Mouse (Mus musculus): ENCODE data around the gene Kcnip1. TPM values are rescaled to one million over a fixed set of nuclear protein-coding genes. Genes with fewer than 3 reads are reported as not detected.

The Kcnip1 gene
- polyA plus RNA-seq, 1 experiment from 2014 or later: 61.8 TPM

GRCm38 (mm10) chr11:33873071-33873781, 119.7 kb downstream of the Kcnip1 start:
- H3K9ac ChIP-seq (replicated peaks; ENCODE audit: low read depth, low read length): no peak overlapping the region
- H3K36me3 ChIP-seq (ENCODE audit: control insufficient read depth, insufficient read depth): no peaks in the 10 kb centered on the region
- H3K27me3 ChIP-seq (replicated peaks; ENCODE audit: control insufficient read depth, insufficient read depth, low read length): no peaks in the 10 kb centered on the region
- no peak overlapping the region for H3K27ac ChIP-seq (ENCODE audit: low read length)
- H3K4me1 ChIP-seq (replicated peaks; ENCODE audit: control insufficient read depth, insufficient read depth, low read length): peaks cover 6% of the 10 kb centered on the region
- H3K4me2 ChIP-seq (ENCODE audit: low read length): no peak overlapping the region
- no peak overlapping the region for H3K4me3 ChIP-seq (replicated peaks; ENCODE audit: low read length)
- WGBS: 61% methylated on average over 10 of the region's 10 CpGs
- H3K9me3 ChIP-seq (ENCODE audit: control insufficient read depth, low read length): peaks cover 6% of the 10 kb centered on the region; the same call in 1 of the 2 replicates
- peak; percentile 54; the same call in 1 of the 2 replicates for ATAC-seq

GRCm38 (mm10) chr11:33872716-33873048, 120.3 kb downstream of the Kcnip1 start:
- no peak for ATAC-seq
- Histone ChIP-seq H3K27me3 (replicated peaks; ENCODE audit: control insufficient read depth, insufficient read depth, low read length) (no peaks in the 10 kb centered on the region), H3K27ac (ENCODE audit: low read length) (no peak overlapping the region), H3K9ac (replicated peaks; ENCODE audit: low read depth, low read length) (no peak overlapping the region), H3K9me3 (ENCODE audit: control insufficient read depth, low read length) (peaks cover 6% of the 10 kb centered on the region; the same call in 1 of the 2 replicates), H3K36me3 (ENCODE audit: control insufficient read depth, insufficient read depth) (no peaks in the 10 kb centered on the region), H3K4me3 (replicated peaks; ENCODE audit: low read length) (no peak overlapping the region), H3K4me2 (ENCODE audit: low read length) (no peak overlapping the region), H3K4me1 (replicated peaks; ENCODE audit: control insufficient read depth, insufficient read depth, low read length) (peaks cover 6% of the 10 kb centered on the region)
- WGBS: 71% methylated on average over 2 of the region's 2 CpGs

- Histone ChIP-seq H3K36me3 (ENCODE audit: control insufficient read depth, insufficient read depth) (no peaks in the 10 kb centered on the region), H3K4me2 (ENCODE audit: low read length) (no peak overlapping the region), H3K9me3 (ENCODE audit: control insufficient read depth, low read length) (peaks cover 6% of the 10 kb centered on the region; the same call in 1 of the 2 replicates), H3K27me3 (replicated peaks; ENCODE audit: control insufficient read depth, insufficient read depth, low read length) (no peaks in the 10 kb centered on the region), H3K27ac (ENCODE audit: low read length) (no peak overlapping the region), H3K4me1 (replicated peaks; ENCODE audit: control insufficient read depth, insufficient read depth, low read length) (peaks cover 6% of the 10 kb centered on the region), H3K9ac (replicated peaks; ENCODE audit: low read depth, low read length) (no peak overlapping the region), H3K4me3 (replicated peaks; ENCODE audit: low read length) (no peak overlapping the region)
- 44% methylated on average over 9 of the region's 9 CpGs for WGBS
- no peak for ATAC-seq
Measured at GRCm38 (mm10) chr11:33871998-33872715, 120.8 kb downstream of the Kcnip1 start.

GRCm38 (mm10) chr11:33870246-33870645, 122.7 kb downstream of the Kcnip1 start:
- Histone ChIP-seq H3K27ac (ENCODE audit: low read length) (no peak overlapping the region), H3K4me2 (ENCODE audit: low read length) (no peak overlapping the region), H3K9ac (replicated peaks; ENCODE audit: low read depth, low read length) (no peak overlapping the region), H3K27me3 (replicated peaks; ENCODE audit: control insufficient read depth, insufficient read depth, low read length) (no peaks in the 10 kb centered on the region), H3K4me3 (replicated peaks; ENCODE audit: low read length) (no peak overlapping the region), H3K36me3 (ENCODE audit: control insufficient read depth, insufficient read depth) (no peaks in the 10 kb centered on the region), H3K4me1 (replicated peaks; ENCODE audit: control insufficient read depth, insufficient read depth, low read length) (peaks cover 6% of the 10 kb centered on the region), H3K9me3 (ENCODE audit: control insufficient read depth, low read length) (peaks cover under 1% of the 10 kb centered on the region; the same call in 1 of the 2 replicates)
- 89% methylated on average over 2 of the region's 2 CpGs for whole genome bisulfite sequencing
- ATAC-seq: no peak

- WGBS: 62% methylated on average over 3 of the region's 3 CpGs
Measured at GRCm38 (mm10) chr11:33869559-33869958, 123.4 kb downstream of the Kcnip1 start.

GRCm38 (mm10) chr11:33866775-33867174, 126.2 kb downstream of the Kcnip1 start:
- H3K4me2 ChIP-seq (ENCODE audit: low read length): no peak overlapping the region
- 67% methylated on average over 6 of the region's 6 CpGs for WGBS

More at GRCm38 (mm10) chr11:33869559-33869958, 123.4 kb downstream of the Kcnip1 start:
- H3K9ac ChIP-seq (replicated peaks; ENCODE audit: low read depth, low read length): no peak overlapping the region
- no peak overlapping the region for H3K4me3 ChIP-seq (replicated peaks; ENCODE audit: low read length)
- H3K9me3 ChIP-seq (ENCODE audit: control insufficient read depth, low read length): no peaks in the 10 kb centered on the region
- H3K36me3 ChIP-seq (ENCODE audit: control insufficient read depth, insufficient read depth): no peaks in the 10 kb centered on the region
- no peak for ATAC-seq
- H3K4me2 ChIP-seq (ENCODE audit: low read length): no peak overlapping the region
- H3K4me1 ChIP-seq (replicated peaks; ENCODE audit: control insufficient read depth, insufficient read depth, low read length): peaks cover 6% of the 10 kb centered on the region
- H3K27ac ChIP-seq (ENCODE audit: low read length): no peak overlapping the region
- no peaks in the 10 kb centered on the region for H3K27me3 ChIP-seq (replicated peaks; ENCODE audit: control insufficient read depth, insufficient read depth, low read length)

GRCm38 (mm10) chr11:33864245-33864644, 128.7 kb downstream of the Kcnip1 start:
- no peak overlapping the region for H3K4me2 ChIP-seq (ENCODE audit: low read length)
- H3K9ac ChIP-seq (replicated peaks; ENCODE audit: low read depth, low read length): no peak overlapping the region
- no peaks in the 10 kb centered on the region for H3K36me3 ChIP-seq (ENCODE audit: control insufficient read depth, insufficient read depth)
- ATAC-seq: no peak
- H3K27me3 ChIP-seq (replicated peaks; ENCODE audit: control insufficient read depth, insufficient read depth, low read length): no peaks in the 10 kb centered on the region
- no peaks in the 10 kb centered on the region for H3K4me1 ChIP-seq (replicated peaks; ENCODE audit: control insufficient read depth, insufficient read depth, low read length)
- H3K27ac ChIP-seq (ENCODE audit: low read length): no peak overlapping the region
- no peaks in the 10 kb centered on the region for H3K9me3 ChIP-seq (ENCODE audit: control insufficient read depth, low read length)
- 95% methylated on average over 4 of the region's 4 CpGs for WGBS
- H3K4me3 ChIP-seq (replicated peaks; ENCODE audit: low read length): no peak overlapping the region

More at GRCm38 (mm10) chr11:33866775-33867174, 126.2 kb downstream of the Kcnip1 start:
- H3K27ac ChIP-seq (ENCODE audit: low read length): no peak overlapping the region
- H3K4me3 ChIP-seq (replicated peaks; ENCODE audit: low read length): no peak overlapping the region
- H3K36me3 ChIP-seq (ENCODE audit: control insufficient read depth, insufficient read depth): no peaks in the 10 kb centered on the region
- ATAC-seq: no peak
- H3K9ac ChIP-seq (replicated peaks; ENCODE audit: low read depth, low read length): no peak overlapping the region
- H3K9me3 ChIP-seq (ENCODE audit: control insufficient read depth, low read length): no peaks in the 10 kb centered on the region
- no peaks in the 10 kb centered on the region for H3K4me1 ChIP-seq (replicated peaks; ENCODE audit: control insufficient read depth, insufficient read depth, low read length)
- no peaks in the 10 kb centered on the region for H3K27me3 ChIP-seq (replicated peaks; ENCODE audit: control insufficient read depth, insufficient read depth, low read length)

- Histone ChIP-seq H3K27me3 (replicated peaks; ENCODE audit: control insufficient read depth, insufficient read depth, low read length) (no peaks in the 10 kb centered on the region), H3K9ac (replicated peaks; ENCODE audit: low read depth, low read length) (no peak overlapping the region), H3K27ac (ENCODE audit: low read length) (no peak overlapping the region), H3K4me1 (replicated peaks; ENCODE audit: control insufficient read depth, insufficient read depth, low read length) (no peaks in the 10 kb centered on the region), H3K4me3 (replicated peaks; ENCODE audit: low read length) (no peak overlapping the region), H3K4me2 (ENCODE audit: low read length) (no peak overlapping the region), H3K9me3 (ENCODE audit: control insufficient read depth, low read length) (no peaks in the 10 kb centered on the region), H3K36me3 (ENCODE audit: control insufficient read depth, insufficient read depth) (no peaks in the 10 kb centered on the region)
- no peak for ATAC-seq
Measured at GRCm38 (mm10) chr11:33861823-33862222, 131.1 kb downstream of the Kcnip1 start.

GRCm38 (mm10) chr11:33860905-33861582, 131.9 kb downstream of the Kcnip1 start:
- 51% methylated on average over 4 of the region's 4 CpGs for WGBS
- no peaks in the 10 kb centered on the region for H3K9me3 ChIP-seq (ENCODE audit: control insufficient read depth, low read length)
- no peak overlapping the region for H3K4me2 ChIP-seq (ENCODE audit: low read length)
- no peaks in the 10 kb centered on the region for H3K4me1 ChIP-seq (replicated peaks; ENCODE audit: control insufficient read depth, insufficient read depth, low read length)
- no peaks in the 10 kb centered on the region for H3K36me3 ChIP-seq (ENCODE audit: control insufficient read depth, insufficient read depth)
- no peaks in the 10 kb centered on the region for H3K27me3 ChIP-seq (replicated peaks; ENCODE audit: control insufficient read depth, insufficient read depth, low read length)
- H3K27ac ChIP-seq (ENCODE audit: low read length): no peak overlapping the region
- ATAC-seq: 0 out of 2 replicates have a peak, but pooled peaks have one; percentile 45
- no peak overlapping the region for H3K4me3 ChIP-seq (replicated peaks; ENCODE audit: low read length)
- H3K9ac ChIP-seq (replicated peaks; ENCODE audit: low read depth, low read length): no peak overlapping the region
